Mouse (Mus musculus) heart, postnatal 4 days (tissue): ENCODE data around the gene Gja3. TPM values are rescaled to one million over a fixed set of nuclear protein-coding genes. Genes with fewer than 3 reads are reported as not detected.
"Not testable (repeated sequence)": the region's sequence is repeated elsewhere in the genome, so short reads cannot be mapped to it uniquely, and the experiment has no call there.

ENCODE experiments used
- DNase-seq: peaks from one replicate; pipeline ENCODE4 v3.0.0; 2021
- total RNA-seq, 2 experiments: library from RNA; stranded (reverse); gene quantifications; 2 replicates each; pipeline ENCODE4 v1.2.3; 2021

The Gja3 gene
- total RNA-seq, 2 experiments from 2014 or later, result 33.4 to 39.4 TPM

DNA sequence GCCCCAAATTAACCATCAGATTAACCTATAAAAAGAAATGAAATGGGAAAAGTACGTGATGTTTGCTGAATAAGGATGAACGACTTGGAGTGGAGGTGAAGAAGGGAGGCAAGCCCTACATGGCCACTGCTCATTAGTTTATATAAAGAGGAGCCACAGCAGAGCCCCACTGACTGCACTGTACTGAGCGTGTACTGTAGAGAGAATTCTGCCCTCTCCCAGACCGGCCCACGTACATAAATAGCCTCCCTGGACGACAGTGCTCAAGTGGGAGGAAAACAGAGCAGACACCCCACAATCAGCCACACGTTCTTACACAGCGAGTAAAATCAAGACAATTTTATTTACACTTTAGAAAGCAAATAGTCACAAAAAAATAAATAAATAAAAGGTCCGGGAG is 23.8 kb downstream of the Gja3 start:
- DNase-seq, result no peak

- DNase-seq, result no peak
Observed at GRCm38 (mm10) chr14:57032850-57033249, 25.1 kb downstream of the Gja3 start.

GRCm38 (mm10) chr14:57018436-57018835 is 39.5 kb downstream of the Gja3 start:
- no peak for DNase-seq

DNA sequence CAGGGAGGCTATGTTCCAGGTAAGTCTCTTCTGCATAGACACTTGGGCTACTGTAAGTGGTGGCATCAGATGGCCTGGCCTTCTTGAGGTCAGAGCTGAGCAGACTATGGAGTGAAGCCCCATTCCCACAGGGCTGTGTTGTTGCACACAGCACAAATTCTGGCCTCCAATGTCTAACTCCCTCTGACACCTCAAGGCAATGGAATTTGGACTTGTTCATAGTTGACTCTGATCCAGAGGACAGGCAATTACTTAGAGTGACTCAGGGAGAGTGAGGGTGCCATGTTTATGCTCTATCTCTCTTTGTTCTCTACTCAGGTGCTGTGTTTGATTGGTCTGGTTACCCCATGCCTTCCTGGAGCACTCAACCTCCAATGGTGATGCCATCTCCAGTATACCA is 41.1 kb downstream of the Gja3 start:
- DNase-seq, result not testable (repeated sequence)

- no peak for DNase-seq
Observed at GRCm38 (mm10) chr14:56988621-56989020, 69.3 kb downstream of the Gja3 start.

Other genes starting within 250 kb of the Gja3 start
- 10 to 100 TPM; 22.5 to 24.7 TPM for gene Zmym5, start 246.4 kb downstream of the Gja3 start, total RNA-seq
- gene Zmym2, start 171.4 kb downstream of the Gja3 start, total RNA-seq, result 10 to 100 TPM; 41.1 to 48.8 TPM
- gene Gjb2, start 46.6 kb upstream of the Gja3 start, total RNA-seq, result under 1 TPM in 1 of 2 experiments, not detected in 1; 0.14 TPM
- gene Gm4491, start 57.8 kb upstream of the Gja3 start, total RNA-seq, result not detected
- gene Gjb6, start 75.5 kb upstream of the Gja3 start, total RNA-seq, result not detected